Mouse (Mus musculus): ENCODE measurements around the gene Prrt4.

Prrt4 gene

GRCm38 (mm10) chr6:29178888-29179658, at the start of gene Prrt4:
Gene Prrt4 (minus strand): TSS chr6:29179584.
- in situ Hi-C loops (cut with MboI; ENCODE audit: unreplicated experiment in 2 of 2) = no loop called here

GRCm38 (mm10) chr6:29217717-29218116, 38.3 kb upstream of the Prrt4 start:
- in situ Hi-C loops (cut with MboI; ENCODE audit: unreplicated experiment in 2 of 2) = loop anchor here in 1 of 2 experiments (10.0 kb wide), 1 partner anchor 733 kb away; no protein-coding TSS in a partner anchor

- in situ Hi-C loops (cut with MboI; ENCODE audit: unreplicated experiment in 2 of 2) = loop anchor here in 1 of 2 experiments (10.0 kb wide), 1 partner anchor 731 kb away; no protein-coding TSS in a partner anchor
Measured at GRCm38 (mm10) chr6:29215881-29216501, 36.6 kb upstream of the Prrt4 start, which contains the start of gene Impdh1. Gene Impdh1 (minus strand): TSS chr6:29216364.

GRCm38 (mm10) chr6:29215181-29215580, 35.8 kb upstream of the Prrt4 start:
- in situ Hi-C loops (cut with MboI; ENCODE audit: unreplicated experiment in 2 of 2) = loop anchor here in 1 of 2 experiments (10.0 kb wide), 1 partner anchor 730 kb away; no protein-coding TSS in a partner anchor

GRCm38 (mm10) chr6:29214776-29215175, 35.4 kb upstream of the Prrt4 start:
- in situ Hi-C loops (cut with MboI; ENCODE audit: unreplicated experiment in 2 of 2) = loop anchor here in 1 of 2 experiments (10.0 kb wide), 1 partner anchor 730 kb away; no protein-coding TSS in a partner anchor

GRCm38 (mm10) chr6:29214245-29214644, 34.9 kb upstream of the Prrt4 start:
- in situ Hi-C loops (cut with MboI; ENCODE audit: unreplicated experiment in 2 of 2) = loop anchor here in 1 of 2 experiments (10.0 kb wide), 1 partner anchor 729 kb away; no protein-coding TSS in a partner anchor

GRCm38 (mm10) chr6:29213436-29213835, 34.1 kb upstream of the Prrt4 start:
- in situ Hi-C loops (cut with MboI; ENCODE audit: unreplicated experiment in 2 of 2) = loop anchor here in 1 of 2 experiments (10.0 kb wide), 1 partner anchor 729 kb away; no protein-coding TSS in a partner anchor

GRCm38 (mm10) chr6:29211806-29212492, 32.6 kb upstream of the Prrt4 start:
- in situ Hi-C loops (cut with MboI; ENCODE audit: unreplicated experiment in 2 of 2) = loop anchor here in 1 of 2 experiments (10.0 kb wide), 1 partner anchor 727 kb away; no protein-coding TSS in a partner anchor

GRCm38 (mm10) chr6:29211146-29211545, 31.8 kb upstream of the Prrt4 start:
- in situ Hi-C loops (cut with MboI; ENCODE audit: unreplicated experiment in 2 of 2) = loop anchor here in 1 of 2 experiments (10.0 kb wide), 1 partner anchor 726 kb away; no protein-coding TSS in a partner anchor

GRCm38 (mm10) chr6:29210231-29210936, 31.0 kb upstream of the Prrt4 start:
- in situ Hi-C loops (cut with MboI; ENCODE audit: unreplicated experiment in 2 of 2) = loop anchor here in 1 of 2 experiments (10.0 kb wide), 1 partner anchor 726 kb away; no protein-coding TSS in a partner anchor

- in situ Hi-C loops (cut with MboI; ENCODE audit: unreplicated experiment in 2 of 2) = loop anchor here (5.0 to 10.0 kb wide), 2 partner anchors 69 to 327 kb away; partner anchors contain the start of gene Fam71f2 (in 2 of the 2)
Measured at GRCm38 (mm10) chr6:29208178-29208577, 28.8 kb upstream of the Prrt4 start.

GRCm38 (mm10) chr6:29207017-29207416, 27.6 kb upstream of the Prrt4 start:
- in situ Hi-C loops (cut with MboI; ENCODE audit: unreplicated experiment in 2 of 2) = loop anchor here (5.0 to 10.0 kb wide), 2 partner anchors 70 to 328 kb away; partner anchors contain the start of gene Fam71f2 (in 2 of the 2)

GRCm38 (mm10) chr6:29206006-29206405, 26.6 kb upstream of the Prrt4 start:
- in situ Hi-C loops (cut with MboI; ENCODE audit: unreplicated experiment in 2 of 2) = loop anchor here (5.0 to 10.0 kb wide), 2 partner anchors 71 to 329 kb away; partner anchors contain the start of gene Fam71f2 (in 2 of the 2)

GRCm38 (mm10) chr6:29204932-29205614, 25.7 kb upstream of the Prrt4 start:
- in situ Hi-C loops (cut with MboI; ENCODE audit: unreplicated experiment in 2 of 2) = loop anchor here (5.0 to 10.0 kb wide), 5 partner anchors 32 to 330 kb away; partner anchors contain the start of genes Fam71f2 (in 2 of the 2) and Rbm28 (in 2 of the 2)

GRCm38 (mm10) chr6:29203861-29204585, 24.6 kb upstream of the Prrt4 start:
- in situ Hi-C loops (cut with MboI; ENCODE audit: unreplicated experiment in 2 of 2) = loop anchor here (5.0 to 10.0 kb wide), 4 partner anchors 33 to 331 kb away; partner anchors contain the start of gene Rbm28 (in 2 of the 2)

GRCm38 (mm10) chr6:29203096-29203495, 23.7 kb upstream of the Prrt4 start:
- in situ Hi-C loops (cut with MboI; ENCODE audit: unreplicated experiment in 2 of 2) = loop anchor here (5.0 to 10.0 kb wide), 4 partner anchors 34 to 332 kb away; partner anchors contain the start of gene Rbm28 (in 2 of the 2)

GRCm38 (mm10) chr6:29201988-29202387, 22.6 kb upstream of the Prrt4 start:
- in situ Hi-C loops (cut with MboI; ENCODE audit: unreplicated experiment in 2 of 2) = loop anchor here (5.0 to 10.0 kb wide), 4 partner anchors 35 to 333 kb away; partner anchors contain the start of gene Rbm28 (in 2 of the 2)

GRCm38 (mm10) chr6:29201341-29201740, 22.0 kb upstream of the Prrt4 start:
- in situ Hi-C loops (cut with MboI; ENCODE audit: unreplicated experiment in 2 of 2) = loop anchor here (5.0 to 10.0 kb wide), 4 partner anchors 34 to 333 kb away; partner anchors contain the start of gene Rbm28 (in 2 of the 2)
